Mouse (Mus musculus): Measurements from ENCODE around the gene Slit3.

DNA sequence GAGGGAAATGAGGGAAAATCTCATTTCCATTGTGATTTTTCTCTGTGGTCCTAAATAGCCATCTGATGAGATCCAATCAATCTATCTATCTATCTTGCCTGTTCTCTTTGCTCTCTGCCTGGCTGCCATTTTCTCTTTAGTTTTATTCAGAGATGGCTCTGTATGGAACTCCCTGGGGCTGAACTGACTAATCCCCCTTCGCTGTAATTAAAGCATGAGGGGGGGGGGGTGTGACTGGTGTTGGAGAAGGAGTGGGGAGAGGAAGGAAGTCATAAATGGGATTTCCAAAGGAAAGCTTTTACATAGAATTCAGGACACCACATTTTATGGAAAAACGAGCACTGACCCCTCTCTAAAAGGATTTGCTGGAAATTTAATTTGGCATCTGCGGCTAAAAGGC, 445.7 kb downstream of the Slit3 start:
- no peak for TF ChIP-seq CTCF (IDR thresholded peaks at IDR 0.05; ENCODE audit: low read depth)
- no peak for TF ChIP-seq EP300 (IDR thresholded peaks at IDR 0.05; ENCODE audit: low read depth)

Measured in liver, embryonic 14.5 days (tissue).